Mouse (Mus musculus) megakaryocyte-erythroid progenitor cell, adult 5-6 weeks (primary cell): Measurements from ENCODE around the gene Crebl2. TPM values are rescaled to one million over a fixed set of nuclear protein-coding genes. Genes with fewer than 3 reads are reported as not detected.

Experiments
- ATAC-seq: replicated peaks from 2 replicates; pipeline ENCODE4 v1.8.0; 2016; ENCODE audit warnings: mild to moderate bottlenecking, inconsistent platforms; ENCODE audit not compliant: severe bottlenecking, poor library complexity, low FRiP score, low TSS enrichment
- total RNA-seq, 2 experiments: library from RNA; stranded (forward) in 1 of 2; stranded (reverse) in 1 of 2; fragments of 200-1000, 215-1000 nt in 1 of 2; fragments of >200 nt in 1 of 2; fragmentation: Nextera tagmentation in 1 of 2; gene quantifications; 2 replicates each; pipeline ENCODE4 v1.2.3; 2014 to 2017

Gene Crebl2
- total RNA-seq, 2 experiments from 2014 or later: 6.2 to 10.4 TPM

GRCm38 (mm10) chr6:134863146-134863545 lies 33.2 kb downstream of the Crebl2 start:
- ATAC-seq: peak; percentile 69

DNA sequence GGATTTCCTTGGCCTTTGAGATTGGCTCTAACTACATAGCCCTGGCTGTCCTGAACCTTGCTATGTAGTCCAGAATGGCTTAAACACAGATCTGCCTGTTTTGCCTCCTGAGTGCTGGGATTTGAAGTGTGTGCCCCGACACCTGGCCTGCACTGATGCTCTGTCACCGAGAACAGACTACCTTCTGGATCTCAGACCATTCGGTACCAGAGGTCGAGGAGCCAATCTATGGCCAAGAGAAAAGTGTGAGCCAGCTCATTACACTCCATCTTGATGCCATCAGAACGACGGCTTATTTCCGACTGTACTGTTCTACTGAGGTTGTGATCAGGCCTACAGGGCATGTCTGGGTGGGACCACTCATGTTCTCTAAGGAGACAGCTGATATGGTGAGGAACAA lies 36.2 kb downstream of the Crebl2 start:
- ATAC-seq: no peak

DNA sequence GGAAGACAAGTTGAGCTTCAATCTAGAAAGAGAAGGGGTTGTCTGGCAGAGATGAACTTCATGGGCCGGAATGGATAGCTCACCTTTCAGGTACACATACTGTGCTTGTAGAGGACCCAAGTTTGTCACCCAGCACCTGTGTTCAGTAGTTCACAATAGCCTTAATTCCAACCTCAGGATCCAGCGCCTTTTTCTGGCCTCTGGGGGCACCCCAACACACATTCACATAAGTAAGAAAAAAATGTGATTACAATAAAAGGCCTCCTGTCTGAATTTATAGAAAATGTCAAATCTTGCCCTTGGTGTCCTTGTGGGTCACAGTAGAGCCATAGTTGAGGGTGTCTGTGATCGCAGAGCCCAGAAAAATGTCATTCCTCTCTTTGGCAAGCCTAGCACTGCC lies 37.4 kb downstream of the Crebl2 start:
- no peak for ATAC-seq

DNA sequence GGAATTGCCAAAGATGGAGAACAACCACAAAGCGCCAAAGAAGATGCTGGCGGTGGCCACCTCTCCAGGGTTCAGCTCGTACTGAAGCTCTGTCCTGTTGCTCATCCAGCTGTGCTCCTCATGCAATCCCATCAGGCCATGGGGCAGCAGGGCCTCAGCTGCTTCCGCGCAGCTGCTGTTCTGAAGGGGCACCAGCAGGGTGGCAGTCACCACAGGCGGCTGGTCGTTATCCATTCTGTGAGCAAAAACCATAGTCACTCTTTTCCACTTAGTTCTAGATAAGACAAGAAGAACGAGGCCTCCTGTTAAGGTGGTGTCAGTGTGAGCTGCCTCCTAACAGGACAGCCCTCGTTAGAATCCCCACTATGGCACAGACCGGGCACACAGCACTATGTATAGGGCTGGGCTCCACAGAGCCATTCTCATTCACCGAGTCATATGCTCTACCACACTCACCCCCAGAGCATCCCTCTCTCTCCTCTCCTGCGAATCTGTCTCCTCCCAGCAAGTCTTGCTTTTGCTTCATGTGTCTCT lies 40.3 kb downstream of the Crebl2 start:
- ATAC-seq: peak; percentile 76

GRCm38 (mm10) chr6:134870887-134871286 lies 40.9 kb downstream of the Crebl2 start:
- peak; percentile 88 for ATAC-seq

- ATAC-seq: no peak
These were observed 42.3 kb downstream of the Crebl2 start for GRCm38 (mm10) chr6:134872236-134872635.

- no peak for ATAC-seq
These were observed 43.1 kb downstream of the Crebl2 start for GRCm38 (mm10) chr6:134873018-134873417.

DNA sequence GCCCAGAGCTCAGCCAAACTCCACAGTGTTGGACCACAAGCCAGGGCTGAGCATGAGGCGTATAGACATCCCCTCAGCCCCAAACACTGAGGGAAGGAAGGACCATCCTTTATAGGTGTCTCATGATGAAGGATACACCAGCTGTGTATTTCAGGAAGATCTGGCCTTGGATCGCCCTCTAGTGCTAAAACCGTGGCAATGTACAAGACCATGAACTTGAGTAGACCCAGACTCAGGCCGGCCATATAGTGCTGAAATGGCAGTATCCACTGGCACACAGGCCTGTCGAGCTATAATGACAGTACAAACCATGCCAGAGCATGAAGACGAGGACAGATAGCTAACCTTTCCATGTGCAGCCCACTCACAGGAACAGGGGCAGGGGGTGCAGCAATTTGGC lies 46.8 kb downstream of the Crebl2 start:
- peak; percentile 72 for ATAC-seq

- no peak for ATAC-seq
These were observed 47.3 kb downstream of the Crebl2 start for GRCm38 (mm10) chr6:134877276-134877675.

DNA sequence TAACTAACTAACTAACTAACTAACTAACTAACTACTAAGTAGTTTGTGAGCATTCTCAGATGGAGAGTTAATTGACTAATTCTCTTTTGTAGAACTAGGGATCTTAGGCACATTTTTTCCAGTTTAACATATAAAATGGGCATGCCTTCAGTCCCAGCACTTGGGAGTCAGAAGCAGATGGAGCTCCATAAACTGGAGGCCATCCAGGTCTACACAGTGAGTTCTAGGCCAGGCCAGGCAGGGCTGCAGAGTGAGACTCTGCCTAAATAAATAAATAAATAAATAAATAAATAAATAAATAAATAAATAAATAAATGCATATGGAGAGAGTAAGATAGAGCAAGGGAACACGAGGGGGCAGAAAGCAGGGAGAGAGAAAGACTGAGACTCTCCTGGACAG lies 47.9 kb downstream of the Crebl2 start:
- ATAC-seq: no peak

GRCm38 (mm10) chr6:134879556-134879955 lies 49.6 kb downstream of the Crebl2 start:
- peak; percentile 38; the same call in 1 of the 2 replicates for ATAC-seq

GRCm38 (mm10) chr6:134880046-134880445 lies 50.1 kb downstream of the Crebl2 start:
- no peak for ATAC-seq

- ATAC-seq: no peak
These were observed 53.7 kb downstream of the Crebl2 start for GRCm38 (mm10) chr6:134883661-134884060.

DNA sequence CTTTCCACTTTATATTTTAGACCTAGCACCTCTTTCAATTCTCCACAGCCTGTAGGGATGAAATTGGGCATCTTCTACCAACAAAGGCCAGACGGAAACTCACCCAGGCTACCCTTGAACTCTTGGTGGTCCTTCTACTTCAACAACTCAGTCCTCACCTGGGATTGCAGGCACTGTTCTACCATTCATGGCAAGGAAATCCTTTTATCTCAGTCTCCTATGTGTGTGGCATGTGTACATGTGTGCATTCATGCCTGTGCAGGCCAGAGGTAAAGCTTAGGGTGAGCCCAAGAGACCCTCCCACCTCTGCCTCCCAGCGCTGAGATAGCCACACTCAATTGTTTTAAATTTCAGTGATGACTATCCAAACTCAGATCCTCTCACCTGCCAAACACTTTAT lies 55.6 kb downstream of the Crebl2 start:
- no peak for ATAC-seq

DNA sequence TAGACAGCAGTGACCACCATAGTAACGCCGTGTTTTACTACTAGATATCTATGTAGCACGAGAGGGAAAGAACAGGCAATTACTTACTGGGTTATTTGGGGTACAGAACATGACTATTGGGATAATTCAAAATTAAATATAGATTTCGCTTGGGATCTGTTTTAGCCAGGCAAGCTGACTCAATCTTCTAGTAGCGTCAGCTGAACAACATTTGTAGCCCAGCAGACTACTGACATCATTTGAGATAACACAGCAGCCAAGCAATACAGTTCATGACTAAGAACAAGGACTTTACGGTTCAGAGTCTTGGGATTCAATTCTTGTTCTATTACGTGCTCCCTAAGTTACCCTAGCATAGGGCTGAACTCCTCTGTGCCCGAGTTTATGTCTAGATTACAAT lies 56.5 kb downstream of the Crebl2 start:
- no peak for ATAC-seq

- ATAC-seq: no peak
These were observed 57.1 kb downstream of the Crebl2 start for GRCm38 (mm10) chr6:134887008-134887407.

DNA sequence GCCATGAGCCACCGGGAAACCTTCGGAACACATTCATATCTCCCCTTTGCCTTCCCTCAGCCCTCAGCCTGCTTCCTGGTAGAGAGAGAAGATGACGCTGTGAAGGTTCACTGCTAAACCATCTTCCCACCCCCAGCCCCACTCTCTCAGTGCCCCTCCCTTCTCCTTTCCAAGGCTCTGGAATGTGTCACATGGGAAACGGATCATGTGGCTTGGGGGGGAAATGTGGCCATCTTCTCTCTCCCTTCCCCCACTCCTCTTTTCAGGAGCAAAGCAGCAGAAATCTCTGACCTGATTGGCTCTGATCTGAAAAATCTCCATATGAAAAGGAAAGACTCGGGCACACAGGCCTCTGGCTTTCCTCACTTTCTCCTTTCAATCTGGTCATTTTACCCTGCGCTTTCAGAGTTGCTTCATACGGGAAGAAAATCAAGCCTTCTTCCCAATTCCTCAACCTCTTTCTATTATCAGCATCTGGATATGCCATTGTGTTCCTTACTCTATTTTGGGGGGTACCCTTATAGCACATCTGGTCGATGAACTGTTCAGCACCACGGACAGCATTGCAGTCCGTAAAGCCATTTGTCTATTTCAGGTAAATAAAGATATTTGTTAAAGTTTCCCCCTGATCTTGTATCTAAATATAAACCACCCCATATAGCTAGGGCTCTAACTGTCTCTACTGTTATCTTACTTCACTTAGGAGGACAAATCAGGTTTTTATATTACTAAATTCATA lies 57.9 kb downstream of the Crebl2 start:
- ATAC-seq: peak; percentile 60; the same call in 1 of the 2 replicates

DNA sequence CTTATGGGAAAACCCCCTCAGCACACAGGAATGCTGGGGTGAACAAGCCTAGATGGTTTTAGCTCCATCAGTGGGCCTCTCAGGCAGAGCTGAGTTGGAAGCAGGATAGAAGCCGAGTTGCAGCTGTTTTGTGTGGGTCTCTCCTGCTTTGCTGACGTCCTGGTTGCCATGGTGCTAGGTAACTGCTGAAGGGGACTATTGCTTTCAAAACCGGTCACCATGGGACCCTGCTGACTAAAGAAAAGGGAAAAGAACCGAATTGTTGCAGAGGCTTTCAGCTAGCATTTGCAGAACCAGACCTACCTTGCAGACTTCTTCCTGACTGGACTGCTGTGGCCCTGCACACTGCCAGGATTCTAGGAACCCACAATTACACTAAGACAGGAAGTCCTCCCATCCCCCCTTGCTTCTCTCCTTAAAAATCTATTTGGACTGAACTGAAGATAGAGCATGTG lies 58.6 kb downstream of the Crebl2 start:
- ATAC-seq: no peak

DNA sequence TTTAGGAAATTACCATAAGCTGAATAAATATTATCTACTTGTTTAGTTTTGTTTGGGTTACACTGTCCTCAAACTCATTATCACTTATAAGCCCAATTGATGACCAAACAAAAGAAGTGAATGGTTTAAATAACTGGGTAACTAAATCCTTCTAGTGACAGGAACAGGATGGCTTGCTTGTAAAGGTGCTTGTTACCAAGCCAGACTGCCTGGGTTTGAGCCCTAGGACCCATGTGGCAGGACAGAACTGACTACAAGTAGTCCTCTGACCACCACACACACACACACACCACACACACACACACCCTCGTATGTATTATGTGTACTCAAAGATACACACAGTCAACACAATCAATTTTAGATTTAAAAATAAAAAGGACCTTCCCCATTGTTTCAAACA lies 59.8 kb downstream of the Crebl2 start:
- ATAC-seq: no peak

DNA sequence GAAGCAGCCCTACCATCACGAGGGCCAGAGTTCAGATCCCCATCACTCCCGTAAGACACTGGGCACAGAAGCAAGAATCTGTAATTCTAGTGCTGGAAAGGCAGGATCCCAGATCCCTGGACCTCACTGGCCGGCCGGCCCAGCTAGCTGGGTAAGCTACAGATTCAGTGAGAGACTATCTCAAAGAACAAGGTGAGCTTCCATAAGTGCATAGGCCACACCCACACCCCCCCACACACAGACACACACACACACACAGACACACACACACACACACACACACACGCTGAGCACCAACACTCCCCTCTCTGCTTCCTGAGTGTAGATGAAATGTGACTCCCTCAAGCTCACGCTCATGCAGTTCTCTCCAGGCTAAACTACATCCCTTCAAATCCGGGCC lies 60.5 kb downstream of the Crebl2 start:
- ATAC-seq: no peak
